Mouse (Mus musculus) hindbrain, postnatal 0 days (tissue): ENCODE results near the gene Frmd8. TPM values are rescaled to one million over a fixed set of nuclear protein-coding genes. Genes with fewer than 3 reads are reported as not detected.

Experiments used
- ATAC-seq: fragments of 200-750 bp; cut with Nextera tagmentation; 2 replicates; pipeline ENCODE4 v1.8.0; 2017; ENCODE audit warnings: mild to moderate bottlenecking, moderate TSS enrichment, moderate library complexity
- DNase-seq: peaks from one replicate; pipeline ENCODE4 v3.0.0-alpha.2; 2015; ENCODE audit warnings: low spot score
- H3K27ac ChIP-seq: fragments of 300-500 bp; sonication (generic); 2 replicates; pipeline ENCODE4 v1.5.1; 2014; ENCODE audit warnings: mild to moderate bottlenecking
- H3K27me3 ChIP-seq: fragments of 300-500 bp; sonication (generic); 2 replicates; pipeline ENCODE4 v1.6.1; 2014; ENCODE audit warnings: low read length, mixed read lengths; ENCODE audit not compliant: insufficient read depth
- H3K36me3 ChIP-seq: fragments of 300-500 bp; sonication (generic); 2 replicates; pipeline ENCODE4 v1.6.1; 2014; ENCODE audit warnings: low read length, mixed read lengths; ENCODE audit not compliant: insufficient read depth
- H3K4me1 ChIP-seq: fragments of 300-500 bp; sonication (generic); 2 replicates; pipeline ENCODE4 v1.6.1; 2014; ENCODE audit warnings: antibody characterized with exemption, low read length, mixed read lengths; ENCODE audit not compliant: insufficient read depth
- H3K4me2 ChIP-seq: fragments of 300-500 bp; sonication (generic); 2 replicates; pipeline ENCODE4 v1.6.1; 2014; ENCODE audit warnings: low read depth, mild to moderate bottlenecking, low read length, moderate library complexity, mixed read lengths
- H3K4me3 ChIP-seq: fragments of 300-500 bp; sonication (generic); 2 replicates; pipeline ENCODE4 v1.5.1; 2014; ENCODE audit warnings: low read length
- H3K9ac ChIP-seq: fragments of 300-500 bp; sonication (generic); replicated peaks from 2 replicates; pipeline ENCODE4 v1.6.1; 2014; ENCODE audit warnings: mild to moderate bottlenecking, low read length, moderate library complexity, mixed read lengths
- H3K9me3 ChIP-seq: fragments of 300-500 bp; sonication (generic); 2 replicates; pipeline ENCODE4 v1.6.1; 2016; ENCODE audit warnings: low read length, mixed read lengths
- CTCF ChIP-seq: IDR thresholded peaks from 2 replicates; pipeline ENCODE4 v1.5.1; 2016; ENCODE audit warnings: antibody characterized with exemption, control low read depth, low read depth
- WGBS: fragments of 180-500 bp; shearing (Covaris S2); extraction: QIAGEN DNeasy Blood & Tissue Kit; methylation state at CpG from one replicate; pipeline ENCODE4 v1.1.7; 2014; 5-methylcytosine and 5-hydroxymethylcytosine counted together
- polyA plus RNA-seq: library from polyadenylated mRNA; unstranded; fragments of >200 nt; fragmentation: Nextera tagmentation; extraction: Ambion mirVana; gene quantifications from 2 replicates; pipeline ENCODE4 v1.2.1, GENCODE M21; 2015
- total RNA-seq: library from RNA; depleted of rRNA; stranded (reverse); fragments of >200 nt; gene quantifications from 2 replicates; pipeline ENCODE4 v1.2.3, GENCODE M21; 2014

Frmd8 gene
- total and polyA plus RNA-seq, 2 experiments from 2014 or later: 12.5 to 19.8 TPM

- Histone ChIP-seq H3K27me3 (no peaks in the 10 kb centered on the region), H3K9me3 (no peaks in the 10 kb centered on the region)
- 83% methylated on average over 8 of the region's 8 CpGs for WGBS
These were observed 39.1 kb downstream of the Frmd8 start for GRCm38 (mm10) chr19:5835922-5836430.

GRCm38 (mm10) chr19:5835054-5835921 lies 39.8 kb downstream of the Frmd8 start:
- Histone ChIP-seq H3K4me1 (no peaks in the 10 kb centered on the region), H3K27me3 (no peaks in the 10 kb centered on the region), H3K9me3 (no peaks in the 10 kb centered on the region), H3K4me3 (no peak overlapping the region), H3K36me3 (no peaks in the 10 kb centered on the region), H3K4me2 (no peak overlapping the region), H3K9ac (no peak overlapping the region), H3K27ac (no peak overlapping the region)
- WGBS: 89% methylated on average over 10 of the region's 10 CpGs
- no peak for TF ChIP-seq CTCF
- DNase-seq (no peak), ATAC-seq (no peak)

More at GRCm38 (mm10) chr19:5835922-5836430, 39.1 kb downstream of the Frmd8 start:
- no peak overlapping the region for H3K27ac ChIP-seq
- no peak overlapping the region for H3K9ac ChIP-seq
- no peak for ATAC-seq
- no peaks in the 10 kb centered on the region for H3K4me1 ChIP-seq
- TF ChIP-seq CTCF: no peak
- H3K4me2 ChIP-seq: no peak overlapping the region
- no peaks in the 10 kb centered on the region for H3K36me3 ChIP-seq
- DNase-seq: no peak
- no peak overlapping the region for H3K4me3 ChIP-seq

GRCm38 (mm10) chr19:5834260-5834925 lies 40.7 kb downstream of the Frmd8 start:
- no peaks in the 10 kb centered on the region for H3K36me3 ChIP-seq
- TF ChIP-seq CTCF: no peak
- H3K27me3 ChIP-seq: no peaks in the 10 kb centered on the region
- no peak overlapping the region for H3K4me3 ChIP-seq
- no peaks in the 10 kb centered on the region for H3K4me1 ChIP-seq
- ATAC-seq (no peak), DNase-seq (no peak)
- H3K9ac ChIP-seq: no peak overlapping the region
- no peaks in the 10 kb centered on the region for H3K9me3 ChIP-seq
- WGBS: 89% methylated on average over 12 of the region's 12 CpGs
- no peak overlapping the region for H3K4me2 ChIP-seq
- no peak overlapping the region for H3K27ac ChIP-seq

- no peak for DNase-seq
- H3K27me3 ChIP-seq: no peaks in the 10 kb centered on the region
- H3K4me2 ChIP-seq: no peak overlapping the region
- no peaks in the 10 kb centered on the region for H3K9me3 ChIP-seq
- H3K4me1 ChIP-seq: no peaks in the 10 kb centered on the region
- H3K36me3 ChIP-seq: no peaks in the 10 kb centered on the region
- ATAC-seq: no peak
- H3K27ac ChIP-seq: no peak overlapping the region
- TF ChIP-seq CTCF: no peak
- H3K4me3 ChIP-seq: no peak overlapping the region
- WGBS: 90% methylated on average over 10 of the region's 10 CpGs
- H3K9ac ChIP-seq: no peak overlapping the region
These were observed 41.6 kb downstream of the Frmd8 start for GRCm38 (mm10) chr19:5833287-5834100.

GRCm38 (mm10) chr19:5832326-5832725 lies 42.7 kb downstream of the Frmd8 start:
- no peak for TF ChIP-seq CTCF
- H3K4me3 ChIP-seq: no peak overlapping the region
- H3K4me2 ChIP-seq: no peak overlapping the region
- H3K36me3 ChIP-seq: no peaks in the 10 kb centered on the region
- H3K4me1 ChIP-seq: no peaks in the 10 kb centered on the region
- DNase-seq (no peak), ATAC-seq (no peak)
- H3K27ac ChIP-seq: no peak overlapping the region
- WGBS: 65% methylated on average over 6 of the region's 6 CpGs
- no peak overlapping the region for H3K9ac ChIP-seq
- H3K27me3 ChIP-seq: no peaks in the 10 kb centered on the region
- no peaks in the 10 kb centered on the region for H3K9me3 ChIP-seq

- H3K4me2 ChIP-seq: no peak overlapping the region
- 87% methylated on average over 4 of the region's 4 CpGs for WGBS
- no peak overlapping the region for H3K27ac ChIP-seq
- DNase-seq (no peak), ATAC-seq (no peak)
- H3K9me3 ChIP-seq: no peaks in the 10 kb centered on the region
- H3K27me3 ChIP-seq: no peaks in the 10 kb centered on the region
- H3K4me3 ChIP-seq: no peak overlapping the region
- H3K4me1 ChIP-seq: no peaks in the 10 kb centered on the region
- no peak overlapping the region for H3K9ac ChIP-seq
- no peaks in the 10 kb centered on the region for H3K36me3 ChIP-seq
- no peak for TF ChIP-seq CTCF
These were observed 43.1 kb downstream of the Frmd8 start for GRCm38 (mm10) chr19:5831958-5832320.
